Mouse (Mus musculus): ENCODE results near the gene Dlgap4. TPM values are rescaled to one million over a fixed set of nuclear protein-coding genes. Genes with fewer than 3 reads are reported as not detected.
"Not testable (repeated sequence)": the region's sequence is repeated elsewhere in the genome, so short reads cannot be mapped to it uniquely, and the experiment has no call there.

Dlgap4 gene
- polyA plus RNA-seq, 1 experiment: 175 TPM

DNA sequence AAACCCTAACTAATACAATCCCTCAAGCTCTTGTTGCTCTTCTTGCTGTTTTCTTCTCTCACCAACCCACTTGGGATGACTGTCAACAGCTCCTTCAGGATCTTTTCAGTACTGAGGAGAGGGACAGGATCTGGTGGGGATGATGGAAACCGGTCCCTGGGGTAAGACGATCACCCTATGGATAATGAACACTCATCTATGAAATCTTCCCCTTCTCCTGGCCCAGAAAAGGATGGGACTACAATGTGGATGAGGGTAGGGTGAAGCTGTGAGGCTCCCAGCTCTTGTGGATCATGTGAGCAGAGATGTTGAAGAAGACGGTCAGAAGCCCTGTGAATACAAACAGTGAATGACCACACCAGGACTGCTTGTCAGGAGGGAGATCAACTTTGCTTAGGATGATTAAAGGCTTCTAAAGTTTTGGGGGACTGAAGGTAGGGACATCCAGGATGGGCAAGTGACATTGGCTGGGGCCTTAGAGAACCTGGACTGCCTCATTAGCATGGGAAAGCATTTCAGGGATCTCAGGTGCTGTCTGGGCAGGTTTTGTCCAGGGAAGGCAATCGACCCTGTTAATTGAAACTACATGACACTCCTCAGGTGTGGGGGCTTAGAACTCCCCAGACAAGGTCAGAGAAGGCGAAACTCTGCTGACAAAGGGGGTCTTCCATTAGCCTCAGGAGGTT, 173.7 kb downstream of the Dlgap4 start:
- no peak for TF ChIP-seq POLR2A (IDR thresholded peaks at IDR 0.05; ENCODE audit: control insufficient read depth, low read depth, low read length)
- no peak for TF ChIP-seq CTCF (IDR thresholded peaks at IDR 0.05; ENCODE audit: control insufficient read depth, insufficient read depth, insufficient replicate concordance, low read depth, low read length)

DNA sequence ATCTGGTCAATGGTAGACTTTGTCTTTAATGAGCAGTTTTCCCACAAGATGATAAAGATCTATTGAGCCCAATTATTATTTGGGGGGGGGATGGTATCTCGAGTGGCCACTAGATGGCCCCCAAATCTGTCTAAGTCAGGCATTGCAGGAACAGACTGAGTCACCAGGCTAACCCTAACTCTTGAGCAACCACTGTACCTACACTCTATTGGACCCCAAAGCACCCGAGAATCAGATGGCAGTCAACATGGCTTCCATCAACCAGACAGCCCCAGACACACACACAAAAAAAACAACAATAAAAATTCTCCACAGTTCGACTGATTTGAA, 174.2 kb downstream of the Dlgap4 start:
- H3K27me3 ChIP-seq (ENCODE audit: control insufficient read depth, insufficient read depth, low read length): no peaks in the 10 kb centered on the region
- H3K27ac ChIP-seq (ENCODE audit: control insufficient read depth, insufficient read depth, low read depth, low read length): no peak overlapping the region
- H3K4me1 ChIP-seq (ENCODE audit: control insufficient read depth, insufficient read depth, low read length): peaks cover 4% of the 10 kb centered on the region
- TF ChIP-seq CTCF (IDR thresholded peaks at IDR 0.05; ENCODE audit: control insufficient read depth, insufficient read depth, insufficient replicate concordance, low read depth, low read length) (no peak), POLR2A (IDR thresholded peaks at IDR 0.05; ENCODE audit: control insufficient read depth, low read depth, low read length) (no peak)
- H3K36me3 ChIP-seq (ENCODE audit: control insufficient read depth, insufficient read depth, low read length): no peaks in the 10 kb centered on the region
- no peak overlapping the region for H3K4me3 ChIP-seq (ENCODE audit: control insufficient read depth, low read depth, low read length)

More for the DNA sequence above, 173.7 kb downstream of the Dlgap4 start:
- Histone ChIP-seq H3K27ac (ENCODE audit: control insufficient read depth, insufficient read depth, low read depth, low read length) (no peak overlapping the region), H3K27me3 (ENCODE audit: control insufficient read depth, insufficient read depth, low read length) (no peaks in the 10 kb centered on the region), H3K4me3 (ENCODE audit: control insufficient read depth, low read depth, low read length) (no peak overlapping the region), H3K4me1 (ENCODE audit: control insufficient read depth, insufficient read depth, low read length) (peaks cover 4% of the 10 kb centered on the region), H3K36me3 (ENCODE audit: control insufficient read depth, insufficient read depth, low read length) (no peaks in the 10 kb centered on the region)

GRCm38 (mm10) chr2:156788836-156789235, 175.3 kb downstream of the Dlgap4 start:
- H3K36me3 ChIP-seq (ENCODE audit: control insufficient read depth, insufficient read depth, low read length): no peaks in the 10 kb centered on the region
- no peak for TF ChIP-seq POLR2A (IDR thresholded peaks at IDR 0.05; ENCODE audit: control insufficient read depth, low read depth, low read length)
- no peak for TF ChIP-seq CTCF (IDR thresholded peaks at IDR 0.05; ENCODE audit: control insufficient read depth, insufficient read depth, insufficient replicate concordance, low read depth, low read length)
- H3K4me1 ChIP-seq (ENCODE audit: control insufficient read depth, insufficient read depth, low read length): peaks cover 2% of the 10 kb centered on the region
- no peak overlapping the region for H3K27ac ChIP-seq (ENCODE audit: control insufficient read depth, insufficient read depth, low read depth, low read length)
- no peak overlapping the region for H3K4me3 ChIP-seq (ENCODE audit: control insufficient read depth, low read depth, low read length)
- no peaks in the 10 kb centered on the region for H3K27me3 ChIP-seq (ENCODE audit: control insufficient read depth, insufficient read depth, low read length)

DNA sequence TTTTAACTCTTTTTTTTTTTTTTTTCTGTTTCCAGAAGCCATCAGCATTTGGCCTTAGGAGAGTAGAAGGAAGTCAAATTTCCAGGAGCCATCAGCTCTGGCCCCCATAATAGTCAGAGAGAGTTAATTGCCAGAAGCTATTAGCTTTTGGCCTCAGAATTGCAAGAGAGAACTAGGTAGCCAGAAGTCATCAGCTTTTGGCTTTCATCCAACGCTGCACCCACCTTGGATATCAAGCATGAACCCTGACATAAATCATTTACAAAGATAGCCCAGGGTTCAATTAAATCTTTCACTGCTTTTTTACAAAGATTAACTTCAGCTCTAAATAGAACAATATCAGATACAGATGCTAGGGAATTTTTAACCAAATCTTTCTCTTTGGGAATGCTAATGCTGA, 185.0 kb downstream of the Dlgap4 start:
- Histone ChIP-seq H3K4me1 (ENCODE audit: control insufficient read depth, insufficient read depth, low read length) (no peaks in the 10 kb centered on the region), H3K4me3 (ENCODE audit: control insufficient read depth, low read depth, low read length) (no peak overlapping the region), H3K36me3 (ENCODE audit: control insufficient read depth, insufficient read depth, low read length) (no peaks in the 10 kb centered on the region), H3K27ac (ENCODE audit: control insufficient read depth, insufficient read depth, low read depth, low read length) (no peak overlapping the region), H3K27me3 (ENCODE audit: control insufficient read depth, insufficient read depth, low read length) (no peaks in the 10 kb centered on the region)
- TF ChIP-seq CTCF (IDR thresholded peaks at IDR 0.05; ENCODE audit: control insufficient read depth, insufficient read depth, insufficient replicate concordance, low read depth, low read length) (no peak), POLR2A (IDR thresholded peaks at IDR 0.05; ENCODE audit: control insufficient read depth, low read depth, low read length) (no peak)

DNA sequence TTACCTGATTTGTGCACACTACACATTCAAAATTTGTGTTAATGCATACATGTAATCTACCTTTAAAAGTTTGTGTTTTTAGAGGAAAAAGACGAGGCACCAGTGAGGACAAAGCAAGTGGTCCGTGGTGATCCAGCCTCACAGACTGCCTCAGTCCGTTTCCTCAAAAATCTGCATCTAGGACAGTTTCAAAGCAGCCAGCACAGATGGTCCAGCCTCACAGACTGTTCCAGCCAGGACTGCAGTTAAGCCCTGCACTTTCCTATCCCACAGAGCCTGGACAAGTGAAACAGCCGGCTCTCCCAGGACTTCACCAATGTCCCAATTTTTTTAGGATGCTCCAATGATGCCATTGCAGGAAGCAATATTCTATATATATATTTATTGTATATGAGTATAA, 187.5 kb downstream of the Dlgap4 start:
- Histone ChIP-seq H3K4me1 (ENCODE audit: control insufficient read depth, insufficient read depth, low read length) (no peaks in the 10 kb centered on the region), H3K27me3 (ENCODE audit: control insufficient read depth, insufficient read depth, low read length) (no peaks in the 10 kb centered on the region), H3K27ac (ENCODE audit: control insufficient read depth, insufficient read depth, low read depth, low read length) (no peak overlapping the region), H3K4me3 (ENCODE audit: control insufficient read depth, low read depth, low read length) (no peak overlapping the region), H3K36me3 (ENCODE audit: control insufficient read depth, insufficient read depth, low read length) (no peaks in the 10 kb centered on the region)
- no peak for TF ChIP-seq POLR2A (IDR thresholded peaks at IDR 0.05; ENCODE audit: control insufficient read depth, low read depth, low read length)
- no peak for TF ChIP-seq CTCF (IDR thresholded peaks at IDR 0.05; ENCODE audit: control insufficient read depth, insufficient read depth, insufficient replicate concordance, low read depth, low read length)

DNA sequence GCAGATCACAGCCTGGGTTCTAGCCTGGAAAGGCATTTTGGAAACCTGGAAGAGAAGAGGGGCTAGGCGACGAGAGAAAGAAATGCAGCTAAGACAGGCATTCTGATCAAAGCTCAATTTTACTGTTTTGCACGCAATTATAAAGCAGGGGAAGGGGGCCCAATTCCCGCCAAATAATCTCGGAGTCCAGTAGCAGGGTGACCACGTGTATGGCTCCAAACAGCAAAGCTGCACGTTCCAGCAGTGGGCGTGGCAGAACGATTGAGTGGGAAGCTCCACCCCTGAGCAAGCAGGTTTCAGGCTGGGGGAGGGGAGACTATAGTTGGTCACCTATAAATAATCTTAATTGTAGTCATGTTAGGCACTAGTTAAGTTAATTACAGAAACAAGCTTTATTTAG, 188.6 kb downstream of the Dlgap4 start:
- H3K27ac ChIP-seq (ENCODE audit: control insufficient read depth, insufficient read depth, low read depth, low read length); H3K4me3 ChIP-seq (ENCODE audit: control insufficient read depth, low read depth, low read length); H3K4me1 ChIP-seq (ENCODE audit: control insufficient read depth, insufficient read depth, low read length); H3K36me3 ChIP-seq (ENCODE audit: control insufficient read depth, insufficient read depth, low read length); H3K27me3 ChIP-seq (ENCODE audit: control insufficient read depth, insufficient read depth, low read length): not testable (repeated sequence)

GRCm38 (mm10) chr2:156803698-156804372, 190.3 kb downstream of the Dlgap4 start:
- H3K4me1 ChIP-seq (ENCODE audit: control insufficient read depth, insufficient read depth, low read length): peaks cover 6% of the 10 kb centered on the region
- TF ChIP-seq CTCF (IDR thresholded peaks at IDR 0.05; ENCODE audit: control insufficient read depth, insufficient read depth, insufficient replicate concordance, low read depth, low read length) (no peak), POLR2A (IDR thresholded peaks at IDR 0.05; ENCODE audit: control insufficient read depth, low read depth, low read length) (no peak)
- no peak overlapping the region for H3K4me3 ChIP-seq (ENCODE audit: control insufficient read depth, low read depth, low read length)
- H3K27me3 ChIP-seq (ENCODE audit: control insufficient read depth, insufficient read depth, low read length): no peaks in the 10 kb centered on the region
- H3K27ac ChIP-seq (ENCODE audit: control insufficient read depth, insufficient read depth, low read depth, low read length): no peak overlapping the region
- H3K36me3 ChIP-seq (ENCODE audit: control insufficient read depth, insufficient read depth, low read length): no peaks in the 10 kb centered on the region

All from testis, adult 2 months (tissue).